Mouse (Mus musculus): ENCODE measurements around the gene Fam234b. TPM values are rescaled to one million over a fixed set of nuclear protein-coding genes. Genes with fewer than 3 reads are reported as not detected.

Fam234b gene
- polyA plus RNA-seq, 1 experiment from 2014 or later = 34.2 TPM

GRCm38 (mm10) chr6:135161356-135161755 is 36.4 kb upstream of the Fam234b start:
- ATAC-seq (ENCODE audit: low FRiP score, low TSS enrichment) = no peak
- Histone ChIP-seq H3K9ac (ENCODE audit: low read depth, low read length) (no peak overlapping the region), H3K36me3 (ENCODE audit: control insufficient read depth, insufficient read depth, low read length) (no peaks in the 10 kb centered on the region), H3K27ac (ENCODE audit: low read depth, low read length) (no peak overlapping the region), H3K4me1 (ENCODE audit: control insufficient read depth, insufficient read depth, low read length) (no peaks in the 10 kb centered on the region), H3K4me3 (ENCODE audit: low read length) (no peak overlapping the region), H3K9me3 (ENCODE audit: control insufficient read depth, low read length) (no peaks in the 10 kb centered on the region), H3K4me2 (replicated peaks; ENCODE audit: low read depth, low read length) (no peak overlapping the region), H3K27me3 (ENCODE audit: control insufficient read depth, insufficient read depth, low read length) (no peaks in the 10 kb centered on the region)
- 74% methylated on average over 4 of the region's 4 CpGs for WGBS

- H3K4me2 ChIP-seq (replicated peaks; ENCODE audit: low read depth, low read length) = no peak overlapping the region
- no peak overlapping the region for H3K27ac ChIP-seq (ENCODE audit: low read depth, low read length)
- H3K27me3 ChIP-seq (ENCODE audit: control insufficient read depth, insufficient read depth, low read length) = no peaks in the 10 kb centered on the region
- no peaks in the 10 kb centered on the region for H3K36me3 ChIP-seq (ENCODE audit: control insufficient read depth, insufficient read depth, low read length)
- 86% methylated on average over 3 of the region's 3 CpGs for WGBS
- H3K9me3 ChIP-seq (ENCODE audit: control insufficient read depth, low read length) = no peaks in the 10 kb centered on the region
- no peak overlapping the region for H3K4me3 ChIP-seq (ENCODE audit: low read length)
- no peaks in the 10 kb centered on the region; the same call in 1 of the 2 replicates for H3K4me1 ChIP-seq (ENCODE audit: control insufficient read depth, insufficient read depth, low read length)
- H3K9ac ChIP-seq (ENCODE audit: low read depth, low read length) = no peak overlapping the region
- no peak for ATAC-seq (ENCODE audit: low FRiP score, low TSS enrichment)
Measured at GRCm38 (mm10) chr6:135162311-135162710, 35.5 kb upstream of the Fam234b start.

DNA sequence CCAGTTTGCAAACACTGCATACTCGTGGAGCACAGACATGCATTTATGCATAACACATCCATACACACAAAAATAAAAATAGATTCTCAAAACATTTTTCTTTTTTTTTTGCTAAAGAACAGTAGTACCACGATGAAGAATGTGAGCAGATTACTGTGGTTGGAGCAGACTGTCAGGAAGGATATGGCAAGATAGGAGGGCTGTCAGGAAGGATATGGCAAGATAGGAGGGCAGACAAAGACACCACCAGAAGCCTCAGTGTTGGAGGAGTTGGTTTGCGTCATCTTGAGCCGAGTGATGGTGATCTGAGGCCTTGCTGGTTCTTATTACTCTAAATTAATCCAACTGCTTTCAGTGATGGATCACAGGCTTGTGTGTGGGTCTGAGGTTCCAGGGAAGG is 34.9 kb upstream of the Fam234b start:
- Histone ChIP-seq H3K4me3 (ENCODE audit: low read length) (no peak overlapping the region), H3K36me3 (ENCODE audit: control insufficient read depth, insufficient read depth, low read length) (no peaks in the 10 kb centered on the region), H3K4me1 (ENCODE audit: control insufficient read depth, insufficient read depth, low read length) (no peaks in the 10 kb centered on the region; the same call in 1 of the 2 replicates), H3K4me2 (replicated peaks; ENCODE audit: low read depth, low read length) (no peak overlapping the region), H3K27ac (ENCODE audit: low read depth, low read length) (no peak overlapping the region), H3K9ac (ENCODE audit: low read depth, low read length) (no peak overlapping the region), H3K27me3 (ENCODE audit: control insufficient read depth, insufficient read depth, low read length) (no peaks in the 10 kb centered on the region), H3K9me3 (ENCODE audit: control insufficient read depth, low read length) (no peaks in the 10 kb centered on the region)
- 89% methylated on average over 4 of the region's 4 CpGs for WGBS
- ATAC-seq (ENCODE audit: low FRiP score, low TSS enrichment) = no peak

- H3K4me3 ChIP-seq (ENCODE audit: low read length) = no peak overlapping the region
- H3K4me1 ChIP-seq (ENCODE audit: control insufficient read depth, insufficient read depth, low read length) = no peaks in the 10 kb centered on the region; the same call in 1 of the 2 replicates
- no peak overlapping the region for H3K9ac ChIP-seq (ENCODE audit: low read depth, low read length)
- 40% methylated on average over 3 of the region's 3 CpGs for WGBS
- H3K27ac ChIP-seq (ENCODE audit: low read depth, low read length) = no peak overlapping the region
- no peaks in the 10 kb centered on the region for H3K36me3 ChIP-seq (ENCODE audit: control insufficient read depth, insufficient read depth, low read length)
- H3K4me2 ChIP-seq (replicated peaks; ENCODE audit: low read depth, low read length) = no peak overlapping the region
- no peak for ATAC-seq (ENCODE audit: low FRiP score, low TSS enrichment)
- H3K27me3 ChIP-seq (ENCODE audit: control insufficient read depth, insufficient read depth, low read length) = no peaks in the 10 kb centered on the region
- H3K9me3 ChIP-seq (ENCODE audit: control insufficient read depth, low read length) = no peaks in the 10 kb centered on the region
Measured at GRCm38 (mm10) chr6:135165191-135165590, 32.6 kb upstream of the Fam234b start.

DNA sequence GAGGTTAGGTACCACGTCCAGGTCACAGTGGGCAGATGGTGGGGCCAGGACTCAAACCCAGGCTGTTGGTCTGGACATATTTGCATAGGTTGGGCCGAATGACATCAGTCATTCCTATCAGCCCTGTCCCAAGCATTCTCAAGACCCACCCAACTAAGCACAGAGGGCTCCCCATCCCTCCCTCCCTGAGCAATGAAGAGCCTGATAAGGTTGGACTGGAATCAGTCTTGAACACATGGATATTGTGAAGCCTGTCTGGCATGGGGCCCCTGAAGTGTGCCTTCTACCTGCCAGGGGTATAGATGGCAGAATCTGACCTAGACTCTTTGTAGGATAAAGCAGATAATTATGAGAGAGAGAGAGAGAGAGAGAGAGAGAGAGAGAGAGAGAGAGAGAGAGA is 32.1 kb upstream of the Fam234b start:
- no peak overlapping the region for H3K4me3 ChIP-seq (ENCODE audit: low read length)
- no peak overlapping the region for H3K4me2 ChIP-seq (replicated peaks; ENCODE audit: low read depth, low read length)
- no peak for ATAC-seq (ENCODE audit: low FRiP score, low TSS enrichment)
- no peaks in the 10 kb centered on the region for H3K27me3 ChIP-seq (ENCODE audit: control insufficient read depth, insufficient read depth, low read length)
- no peak overlapping the region for H3K9ac ChIP-seq (ENCODE audit: low read depth, low read length)
- H3K36me3 ChIP-seq (ENCODE audit: control insufficient read depth, insufficient read depth, low read length) = no peaks in the 10 kb centered on the region
- WGBS = 76% methylated on average over 2 of the region's 2 CpGs
- no peaks in the 10 kb centered on the region for H3K9me3 ChIP-seq (ENCODE audit: control insufficient read depth, low read length)
- H3K27ac ChIP-seq (ENCODE audit: low read depth, low read length) = no peak overlapping the region
- no peaks in the 10 kb centered on the region; the same call in 1 of the 2 replicates for H3K4me1 ChIP-seq (ENCODE audit: control insufficient read depth, insufficient read depth, low read length)

- no peaks in the 10 kb centered on the region for H3K27me3 ChIP-seq (ENCODE audit: control insufficient read depth, insufficient read depth, low read length)
- no peaks in the 10 kb centered on the region for H3K9me3 ChIP-seq (ENCODE audit: control insufficient read depth, low read length)
- no peak for ATAC-seq (ENCODE audit: low FRiP score, low TSS enrichment)
- no peak overlapping the region for H3K9ac ChIP-seq (ENCODE audit: low read depth, low read length)
- no peak overlapping the region for H3K27ac ChIP-seq (ENCODE audit: low read depth, low read length)
- WGBS = 77% methylated on average over 3 of the region's 3 CpGs
- H3K4me2 ChIP-seq (replicated peaks; ENCODE audit: low read depth, low read length) = no peak overlapping the region
- no peaks in the 10 kb centered on the region; the same call in 1 of the 2 replicates for H3K4me1 ChIP-seq (ENCODE audit: control insufficient read depth, insufficient read depth, low read length)
- no peak overlapping the region for H3K4me3 ChIP-seq (ENCODE audit: low read length)
- H3K36me3 ChIP-seq (ENCODE audit: control insufficient read depth, insufficient read depth, low read length) = no peaks in the 10 kb centered on the region
Measured at GRCm38 (mm10) chr6:135166262-135166661, 31.5 kb upstream of the Fam234b start.

GRCm38 (mm10) chr6:135166712-135167111 is 31.1 kb upstream of the Fam234b start:
- no peak overlapping the region for H3K27ac ChIP-seq (ENCODE audit: low read depth, low read length)
- no peak overlapping the region for H3K9ac ChIP-seq (ENCODE audit: low read depth, low read length)
- H3K4me3 ChIP-seq (ENCODE audit: low read length) = no peak overlapping the region
- no peaks in the 10 kb centered on the region for H3K27me3 ChIP-seq (ENCODE audit: control insufficient read depth, insufficient read depth, low read length)
- H3K36me3 ChIP-seq (ENCODE audit: control insufficient read depth, insufficient read depth, low read length) = no peaks in the 10 kb centered on the region
- 48% methylated on average over 5 of the region's 5 CpGs for WGBS
- H3K4me1 ChIP-seq (ENCODE audit: control insufficient read depth, insufficient read depth, low read length) = no peaks in the 10 kb centered on the region; the same call in 1 of the 2 replicates
- no peak for ATAC-seq (ENCODE audit: low FRiP score, low TSS enrichment)
- H3K9me3 ChIP-seq (ENCODE audit: control insufficient read depth, low read length) = no peaks in the 10 kb centered on the region
- peak overlapping the region; percentile 67 for H3K4me2 ChIP-seq (replicated peaks; ENCODE audit: low read depth, low read length)

- peak overlapping the region; percentile 76 for H3K27ac ChIP-seq (ENCODE audit: low read depth, low read length)
- no peaks in the 10 kb centered on the region; the same call in 1 of the 2 replicates for H3K4me1 ChIP-seq (ENCODE audit: control insufficient read depth, insufficient read depth, low read length)
- H3K4me2 ChIP-seq (replicated peaks; ENCODE audit: low read depth, low read length) = peak overlapping the region; percentile 67
- H3K9me3 ChIP-seq (ENCODE audit: control insufficient read depth, low read length) = no peaks in the 10 kb centered on the region
- peak overlapping the region; percentile 55 for H3K4me3 ChIP-seq (ENCODE audit: low read length)
- peak; percentile 95 for ATAC-seq (ENCODE audit: low FRiP score, low TSS enrichment)
- 3% methylated on average over 44 of the region's 46 CpGs for WGBS
- H3K27me3 ChIP-seq (ENCODE audit: control insufficient read depth, insufficient read depth, low read length) = no peaks in the 10 kb centered on the region
- H3K9ac ChIP-seq (ENCODE audit: low read depth, low read length) = peak overlapping the region; percentile 69
- H3K36me3 ChIP-seq (ENCODE audit: control insufficient read depth, insufficient read depth, low read length) = no peaks in the 10 kb centered on the region
Measured at GRCm38 (mm10) chr6:135167380-135168311, 30.1 kb upstream of the Fam234b start.

DNA sequence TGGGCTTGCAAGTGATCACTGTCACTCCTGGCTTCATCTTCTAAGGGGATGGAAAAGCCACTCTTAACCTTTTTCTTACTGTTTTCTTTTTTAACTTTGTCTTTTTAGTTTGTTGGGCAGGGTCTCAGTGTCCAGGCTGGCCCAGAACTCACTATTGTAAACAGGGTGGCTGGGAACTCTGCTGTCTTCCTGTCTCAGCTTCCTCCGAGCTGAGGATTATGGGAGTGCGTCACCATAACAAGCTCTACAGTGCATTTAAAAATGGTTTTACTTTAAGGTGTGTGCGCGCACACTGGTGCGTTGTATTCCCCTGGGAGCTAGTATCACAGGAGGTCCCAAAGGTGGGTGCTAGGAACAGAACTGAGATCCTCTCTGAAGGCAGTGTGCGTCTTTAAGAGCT is 29.3 kb upstream of the Fam234b start:
- WGBS = 77% methylated on average over 6 of the region's 6 CpGs
- no peak for ATAC-seq (ENCODE audit: low FRiP score, low TSS enrichment)
- peak overlapping the region; percentile 67 for H3K4me2 ChIP-seq (replicated peaks; ENCODE audit: low read depth, low read length)

More for the DNA sequence above, 29.3 kb upstream of the Fam234b start:
- no peaks in the 10 kb centered on the region; the same call in 1 of the 2 replicates for H3K4me1 ChIP-seq (ENCODE audit: control insufficient read depth, insufficient read depth, low read length)
- no peaks in the 10 kb centered on the region for H3K36me3 ChIP-seq (ENCODE audit: control insufficient read depth, insufficient read depth, low read length)
- no peaks in the 10 kb centered on the region for H3K27me3 ChIP-seq (ENCODE audit: control insufficient read depth, insufficient read depth, low read length)
- H3K9ac ChIP-seq (ENCODE audit: low read depth, low read length) = peak overlapping the region; percentile 69
- no peak overlapping the region for H3K27ac ChIP-seq (ENCODE audit: low read depth, low read length)
- no peaks in the 10 kb centered on the region for H3K9me3 ChIP-seq (ENCODE audit: control insufficient read depth, low read length)
- peak overlapping the region; percentile 55 for H3K4me3 ChIP-seq (ENCODE audit: low read length)

Data from kidney, embryonic 14.5 days (tissue).